Mouse (Mus musculus) thymus, postnatal 25 days (tissue): ENCODE data around the gene Sorcs3.

Experiments used
- DNase-seq: peaks from one replicate; pipeline ENCODE4 v3.0.0; 2022

Gene Sorcs3

GRCm38 (mm10) chr19:48725851-48726419 is 520.1 kb downstream of the Sorcs3 start:
- no peak for DNase-seq

GRCm38 (mm10) chr19:48727048-48727447 is 521.2 kb downstream of the Sorcs3 start:
- no peak for DNase-seq

- DNase-seq: no peak
Observed at GRCm38 (mm10) chr19:48727601-48728000, 521.8 kb downstream of the Sorcs3 start.

DNA sequence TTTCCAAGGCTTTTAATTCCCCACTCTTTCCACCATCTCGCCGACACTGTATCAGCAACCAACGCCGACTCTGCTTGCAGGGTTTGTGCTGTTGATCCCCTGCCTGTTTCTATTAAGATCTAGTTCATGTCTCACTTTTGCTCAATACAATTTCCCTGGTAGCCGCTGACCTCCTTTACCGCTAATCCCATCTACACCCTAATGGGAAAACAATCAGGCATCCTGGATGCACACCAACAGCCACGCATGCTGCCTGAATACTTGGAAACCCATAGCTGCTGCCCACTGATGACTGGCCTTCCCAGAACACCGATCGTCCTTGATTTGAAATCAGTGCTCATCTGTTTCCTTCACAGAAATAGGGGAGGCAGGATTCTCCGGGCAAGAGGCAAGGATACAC is 525.9 kb downstream of the Sorcs3 start:
- no peak for DNase-seq

DNA sequence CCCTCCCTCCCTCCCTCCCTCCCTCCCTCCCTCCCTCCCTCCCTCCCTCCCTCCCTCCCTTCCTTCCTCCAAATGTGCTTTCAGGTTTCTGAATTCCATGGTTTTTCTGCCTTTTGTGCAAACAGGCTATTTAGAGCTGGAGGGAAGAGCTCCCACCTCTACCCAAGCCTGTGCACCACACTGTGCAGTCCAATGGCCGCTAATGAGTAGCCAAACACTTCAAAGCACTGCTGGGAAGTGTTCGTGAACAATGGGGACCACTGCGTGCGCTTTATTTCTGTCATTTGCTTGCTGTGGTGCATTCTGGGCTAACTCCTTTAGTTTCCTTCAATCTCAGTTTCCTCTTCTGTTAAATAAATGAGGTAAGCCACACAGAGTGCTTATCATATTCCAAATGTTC is 528.5 kb downstream of the Sorcs3 start:
- DNase-seq: no peak

DNA sequence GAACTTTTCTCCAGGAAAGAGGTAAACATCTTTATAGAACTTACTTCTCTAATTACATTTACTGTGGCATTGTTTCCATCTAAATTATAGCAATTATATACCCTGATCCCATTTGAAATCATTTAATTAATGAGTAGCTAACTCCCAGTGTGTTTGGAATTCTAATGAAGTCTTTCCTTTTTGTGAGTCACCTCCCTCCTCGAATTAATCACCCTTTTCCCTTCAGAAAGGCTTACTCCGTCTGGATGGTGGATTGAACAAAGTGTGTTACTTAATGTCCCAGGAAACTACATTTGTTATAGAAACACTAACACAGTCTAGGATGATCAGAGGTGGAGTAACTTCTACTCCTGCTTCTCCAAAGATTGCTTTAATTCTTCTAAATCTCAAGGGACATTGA is 531.7 kb downstream of the Sorcs3 start:
- no peak for DNase-seq

- no peak for DNase-seq
Observed at GRCm38 (mm10) chr19:48755156-48755555, 549.3 kb downstream of the Sorcs3 start.

DNA sequence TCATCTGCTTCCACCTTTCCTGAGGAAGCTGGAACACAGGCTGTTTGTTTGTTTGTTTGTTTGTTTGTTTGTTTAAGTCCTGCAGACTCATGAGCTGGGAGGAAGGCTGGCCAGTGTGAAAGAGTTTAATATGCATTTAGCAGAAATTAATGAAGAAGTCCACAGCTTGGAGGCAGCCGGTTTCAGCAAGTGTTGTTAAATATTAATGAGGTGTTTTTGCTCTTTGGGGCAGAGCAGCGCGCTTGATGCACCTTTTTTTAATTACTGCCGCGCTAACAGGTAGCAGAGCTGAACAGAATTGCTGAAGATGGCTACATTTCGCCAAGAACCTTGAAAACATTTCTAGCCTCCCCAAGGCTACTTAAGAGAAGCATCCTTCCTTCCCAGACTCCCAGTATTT is 551.0 kb downstream of the Sorcs3 start:
- no peak for DNase-seq

DNA sequence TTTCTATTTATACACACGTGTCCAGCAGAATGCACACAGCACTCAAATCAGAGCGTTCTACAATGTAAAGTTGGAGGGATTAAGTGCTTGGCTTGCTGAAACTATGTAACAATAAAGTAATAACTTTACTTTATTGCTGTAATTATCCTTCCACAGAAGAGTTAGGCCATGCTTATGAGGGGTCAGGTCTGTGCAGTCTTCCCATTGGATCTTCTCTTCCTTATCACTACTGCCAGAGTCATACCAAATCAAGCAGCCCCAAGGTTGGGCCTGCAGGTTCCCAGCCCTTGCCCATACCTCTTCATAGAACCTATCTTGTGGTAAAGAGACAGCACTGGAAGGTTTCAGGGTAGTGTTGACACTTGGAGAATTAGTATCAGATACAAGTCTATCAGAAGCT is 560.7 kb downstream of the Sorcs3 start:
- no peak for DNase-seq

GRCm38 (mm10) chr19:48771565-48771964 is 565.7 kb downstream of the Sorcs3 start:
- DNase-seq: no peak

DNA sequence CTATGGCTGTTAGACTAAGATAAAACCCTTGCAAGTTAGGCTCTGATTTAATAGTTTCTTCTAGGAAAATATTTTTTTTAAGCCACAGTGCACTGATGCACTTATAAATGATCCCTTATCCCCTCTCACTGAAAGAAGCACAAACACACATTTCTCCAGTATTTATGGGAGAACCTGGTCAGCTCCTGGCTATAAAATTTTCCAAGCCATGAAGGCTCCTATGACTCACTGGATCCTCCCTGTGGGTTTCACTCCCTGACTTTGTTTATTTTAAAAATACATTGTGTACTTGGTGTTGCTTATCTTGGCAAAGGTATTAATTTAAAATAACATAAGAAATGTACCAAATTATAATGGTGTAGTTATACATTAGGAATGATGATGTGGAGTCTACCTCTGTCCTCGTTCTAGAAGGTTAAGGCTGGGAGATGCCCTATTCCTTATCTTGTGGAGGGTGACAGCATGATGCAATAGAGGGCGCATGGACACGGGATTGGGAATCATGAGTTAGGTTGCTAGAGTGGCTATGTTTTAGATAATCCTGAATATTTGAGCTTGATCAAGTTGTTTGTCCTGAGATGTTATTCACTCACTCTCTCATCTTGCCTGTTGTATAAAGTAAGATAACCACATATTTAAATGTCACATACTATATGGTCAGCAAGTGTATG is 573.4 kb downstream of the Sorcs3 start:
- DNase-seq: no peak

GRCm38 (mm10) chr19:48780813-48781212 is 575.0 kb downstream of the Sorcs3 start:
- DNase-seq: no peak

DNA sequence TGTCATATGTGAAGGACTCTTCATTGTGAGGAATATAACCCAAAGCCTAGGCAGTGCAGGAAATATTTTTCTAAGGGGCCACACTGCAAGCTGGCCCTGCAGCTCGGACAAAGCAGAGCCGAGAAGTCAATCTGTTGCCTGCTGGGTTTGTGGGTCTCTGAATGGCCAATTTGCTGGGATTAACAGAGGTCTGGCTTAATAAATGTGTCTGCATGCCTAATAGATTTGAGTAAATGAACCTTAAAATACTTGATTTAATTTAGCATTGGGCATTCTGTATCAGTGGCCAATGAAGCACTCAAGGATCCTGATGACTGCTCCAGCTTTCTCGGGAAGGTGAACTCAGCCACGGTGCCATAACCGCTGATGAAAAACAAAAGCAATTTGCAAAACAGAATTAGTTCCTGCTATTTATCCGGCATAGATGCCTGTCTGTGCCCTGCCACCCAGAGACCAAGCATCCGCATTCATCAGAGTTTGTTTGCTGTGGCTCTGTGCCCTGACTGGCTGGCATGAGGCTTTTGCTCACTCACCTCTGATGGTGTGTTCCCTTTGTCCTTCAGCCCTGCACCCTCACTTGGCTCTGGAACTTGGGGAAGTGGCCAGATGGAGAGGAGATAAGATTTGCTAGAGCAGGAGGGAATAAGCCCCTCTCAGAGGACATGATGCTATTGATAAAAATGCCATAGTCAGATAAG is 576.3 kb downstream of the Sorcs3 start:
- DNase-seq: no peak

- no peak for DNase-seq
Observed at GRCm38 (mm10) chr19:48787269-48787668, 581.4 kb downstream of the Sorcs3 start.

GRCm38 (mm10) chr19:48804546-48804945 is 598.7 kb downstream of the Sorcs3 start:
- DNase-seq: no peak

GRCm38 (mm10) chr19:48811541-48811940 is 605.7 kb downstream of the Sorcs3 start:
- DNase-seq: no peak

GRCm38 (mm10) chr19:48813823-48814222 is 608.0 kb downstream of the Sorcs3 start:
- no peak for DNase-seq

DNA sequence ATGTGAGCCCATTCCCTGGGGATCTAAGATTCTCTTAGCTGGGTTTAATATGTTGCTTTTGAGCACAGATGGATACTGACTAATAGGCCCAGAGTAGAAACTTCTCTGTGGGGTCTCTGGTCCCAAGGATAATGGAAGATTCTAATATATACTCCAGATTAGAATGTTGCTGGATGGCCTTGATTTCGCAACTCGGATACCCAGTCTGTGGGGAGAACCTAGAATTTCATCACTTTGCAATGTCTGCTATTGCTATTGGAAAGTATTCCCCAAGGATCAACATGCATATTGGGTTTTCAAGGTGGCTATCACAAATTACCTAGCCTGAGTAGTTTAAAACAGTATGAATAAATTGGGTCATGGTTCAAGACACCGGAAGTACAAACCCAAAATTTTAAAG is 609.2 kb downstream of the Sorcs3 start:
- no peak for DNase-seq

DNA sequence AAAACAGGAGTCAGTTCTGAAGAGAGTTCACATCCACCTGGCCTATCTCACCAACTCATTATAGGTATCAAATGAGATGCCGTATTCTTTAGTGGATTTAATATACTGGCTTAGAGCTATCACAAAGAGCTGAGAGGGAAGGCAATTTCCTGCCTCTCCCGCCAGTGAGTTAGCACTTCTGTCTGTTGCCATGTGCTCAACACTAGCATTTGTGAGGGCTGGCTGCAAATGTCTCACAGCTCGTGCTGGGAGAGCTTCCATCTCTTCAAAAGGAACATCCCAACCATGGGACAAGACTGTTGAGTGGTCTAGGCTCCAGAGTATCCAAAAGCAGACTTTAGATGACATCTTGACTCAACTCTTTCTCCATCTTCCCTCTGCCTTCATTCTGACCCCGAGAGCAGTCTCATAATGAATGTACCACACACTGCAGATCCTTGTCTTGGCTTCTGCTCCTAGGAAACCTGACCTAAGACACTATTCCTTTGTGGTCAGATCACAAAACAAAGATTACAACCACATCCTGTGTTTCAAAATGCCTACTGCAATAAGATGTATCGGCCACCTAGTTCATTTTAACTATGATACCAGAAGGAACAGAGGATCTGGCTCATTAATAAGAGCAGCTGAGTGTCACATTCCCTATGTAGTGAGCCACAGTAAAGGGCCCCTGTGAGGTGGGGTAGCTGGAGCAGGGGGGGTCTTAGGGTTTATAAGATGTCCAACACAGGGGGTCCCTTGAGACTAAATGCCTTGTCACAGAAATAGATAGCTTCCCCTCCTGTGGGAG is 614.9 kb downstream of the Sorcs3 start:
- no peak for DNase-seq

DNA sequence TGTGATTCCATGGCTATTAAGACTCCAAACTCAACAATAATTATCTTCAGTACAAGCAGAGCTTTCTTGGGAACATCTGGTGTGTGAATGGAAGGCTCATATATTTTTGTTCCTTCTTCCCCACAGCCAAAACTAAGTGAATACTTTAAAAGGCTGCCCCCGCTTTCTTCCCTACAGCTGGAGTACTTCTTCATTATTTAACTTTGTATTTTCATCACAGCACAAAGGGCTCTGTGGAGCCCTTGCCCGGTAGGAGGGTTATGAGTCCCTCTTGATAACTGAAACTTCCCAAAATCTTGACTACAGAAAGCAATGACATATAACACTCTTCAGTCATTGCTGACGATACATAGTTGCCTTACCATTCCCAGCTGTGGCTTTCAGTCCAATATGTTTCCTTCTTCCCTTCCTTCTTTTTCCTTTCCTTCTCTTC is 615.5 kb downstream of the Sorcs3 start:
- DNase-seq: no peak

- no peak for DNase-seq
Observed at GRCm38 (mm10) chr19:48834342-48834741, 628.5 kb downstream of the Sorcs3 start.

DNA sequence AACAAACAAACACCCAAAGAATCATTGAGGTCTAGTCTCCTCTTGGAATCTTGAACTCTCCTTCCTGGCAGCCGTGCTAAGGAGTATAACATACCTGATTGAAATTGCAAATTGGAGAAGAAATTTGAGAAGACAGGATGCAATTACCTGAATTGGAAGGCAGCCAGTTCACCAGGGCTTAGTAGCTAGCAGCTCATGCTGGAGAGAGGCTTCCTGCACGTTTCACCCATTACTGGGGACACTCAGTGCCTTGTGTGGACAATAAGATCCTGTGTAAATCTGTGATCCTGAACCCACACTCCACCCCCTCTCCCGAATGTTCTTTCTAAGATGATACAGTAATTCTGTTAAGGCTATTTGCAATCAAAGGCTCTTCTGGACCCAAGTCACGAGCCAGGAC is 633.6 kb downstream of the Sorcs3 start:
- DNase-seq: no peak

- no peak for DNase-seq
Observed at GRCm38 (mm10) chr19:48847700-48848099, 641.9 kb downstream of the Sorcs3 start.

DNA sequence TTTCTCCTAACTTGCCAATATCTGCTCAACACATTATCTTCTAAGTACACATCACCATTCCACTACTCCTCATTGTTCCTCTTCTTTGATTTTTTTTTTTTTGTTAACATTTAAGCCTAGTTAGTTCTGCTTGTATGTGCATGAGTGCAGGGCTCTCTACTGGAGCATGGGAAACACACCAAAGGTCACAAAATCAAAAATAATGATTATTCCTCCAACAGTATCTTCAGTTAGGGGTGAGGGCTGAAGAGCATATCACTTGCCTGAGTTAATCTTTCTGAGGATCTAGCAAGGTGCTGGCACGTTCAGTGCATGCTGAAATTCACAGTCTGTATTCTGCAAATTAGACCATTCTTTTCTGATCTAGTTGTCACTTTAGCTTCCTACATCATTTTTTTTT is 644.6 kb downstream of the Sorcs3 start:
- no peak for DNase-seq
